Mouse (Mus musculus): Measurements from ENCODE around the gene Vwa2. TPM values are rescaled to one million over a fixed set of nuclear protein-coding genes. Genes with fewer than 3 reads are reported as not detected.

Gene Vwa2
- polyA plus RNA-seq (2012; rRNA removed; ENCODE audit: low replicate concordance): 0.59 and 1.1 TPM in 2 replicates

GRCm38 (mm10) chr19:56873816-56874600 is at the start of gene Vwa2:
Gene Vwa2 (plus strand): TSS chr19:56874249.

GRCm38 (mm10) chr19:56826047-56826631 is 47.9 kb upstream of the Vwa2 start, which contains the start of gene Tdrd1:
Gene Tdrd1 (plus strand): TSS chr19:56826209.

Other genes with a start within 250 kb of the Vwa2 start
- gene Adrb1, start 152.1 kb upstream of the Vwa2 start, polyA plus RNA-seq (2012; rRNA removed; ENCODE audit: low replicate concordance): 10.1 and 16.3 TPM in 2 replicates
- 2.2 and 4.9 TPM in 2 replicates for gene Ccdc186, start 52.1 kb upstream of the Vwa2 start, polyA plus RNA-seq (2012; rRNA removed; ENCODE audit: low replicate concordance)
- gene Tdrd1, start 48.0 kb upstream of the Vwa2 start, polyA plus RNA-seq (2012; rRNA removed; ENCODE audit: low replicate concordance): not detected in 2 replicates
- gene Afap1l2, start 134.0 kb downstream of the Vwa2 start, polyA plus RNA-seq (2012; rRNA removed; ENCODE audit: low replicate concordance): 5.5 TPM in 2 replicates

All from mammary gland, adult 2 months (tissue).